11 mouse cellular contexts compared by ENCODE assay signal in genomic region chr11:62813497-62813896, GRCm38 (mm10). TPM values are rescaled to one million over a fixed set of nuclear protein-coding genes. Genes with fewer than 3 reads are reported as not detected.
"Had no signal": no experiment of that assay in that cellular context is flagged by ENCODE, and none has a peak within 500 bp of the region (broad histone marks: within the 10 kb centered on the region; RNA-seq: fewer than 3 reads in every experiment).

No protein-coding gene starts in this region.

- H3K4me3 ChIP-seq: layer of hippocampus, adult 2 months; liver, embryonic 13.5 days had no signal

- H3K27me3 ChIP-seq: liver, embryonic 13.5 days had no signal

- H3K36me3 ChIP-seq: liver, embryonic 13.5 days had no signal

- H3K4me2 ChIP-seq: liver, embryonic 13.5 days; lung, embryonic 14.5 days; midbrain, embryonic 11.5 days had no signal

- DNase-seq: layer of hippocampus, adult 9-11 months; liver, embryonic 13.5 days; midbrain, embryonic 14.5 days; thymus, adult 2 months; thymus, postnatal 14 days; thymus, postnatal 4 days had no signal

- H3K9me3 ChIP-seq: liver, embryonic 13.5 days had no signal

- H3K27ac ChIP-seq: kidney, postnatal 0 days; layer of hippocampus, adult 2 months; liver, embryonic 13.5 days had no signal

- H3K9ac ChIP-seq: liver, embryonic 13.5 days; lung, embryonic 14.5 days had no signal

RNA-seq across cellular contexts. Expression of gene Zfp286, which starts 24.2 kb away (rescaled TPM):
- polyA plus RNA-seq: liver, adult 2 months had no signal

RNA-seq across cellular contexts. Expression of gene Fbxw10, which starts 33.4 kb away (rescaled TPM):
- polyA plus RNA-seq: liver, adult 2 months had no signal
